Mouse (Mus musculus): ENCODE results near the gene Plcg2.

- TF ChIP-seq CTCF (IDR thresholded peaks at IDR 0.05; ENCODE audit: low read depth, low read length) (no peak), POLR2A (IDR thresholded peaks at IDR 0.05; ENCODE audit: extremely low read depth, insufficient read depth, low read length) (no peak)
Measured at GRCm38 (mm10) chr8:117470342-117470781, 27.7 kb upstream of the Plcg2 start.

Data from liver, adult 2 months (tissue).